Mouse (Mus musculus) cerebellum, adult 9-10 months (tissue): ENCODE data around the gene Klhdc4.

Source experiments
- DNase-seq: peaks from one replicate; pipeline ENCODE4 v3.0.0; 2022

The Klhdc4 gene

DNA sequence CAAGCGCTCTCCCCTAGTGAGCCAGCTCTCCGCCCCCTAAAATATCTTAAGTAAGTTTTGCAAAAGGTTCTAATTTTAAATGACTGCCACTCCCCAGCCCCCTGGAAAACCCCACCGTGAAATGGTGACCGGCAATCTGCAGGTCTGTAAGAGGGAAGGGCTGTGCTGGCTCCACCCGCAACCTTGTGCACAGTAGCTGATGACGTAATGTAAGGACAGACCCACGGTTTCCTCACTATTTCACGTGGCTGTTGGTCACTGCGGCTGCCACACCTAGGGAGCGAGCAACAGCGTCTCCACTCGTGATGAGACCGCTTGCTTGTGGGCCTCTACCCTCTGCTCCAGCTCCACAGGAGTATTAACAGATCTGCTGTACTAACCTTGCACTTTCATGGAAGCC lies 23.2 kb downstream of the Klhdc4 start:
- no peak for DNase-seq

GRCm38 (mm10) chr8:121804829-121805228 lies 24.5 kb downstream of the Klhdc4 start:
- DNase-seq: no peak

DNA sequence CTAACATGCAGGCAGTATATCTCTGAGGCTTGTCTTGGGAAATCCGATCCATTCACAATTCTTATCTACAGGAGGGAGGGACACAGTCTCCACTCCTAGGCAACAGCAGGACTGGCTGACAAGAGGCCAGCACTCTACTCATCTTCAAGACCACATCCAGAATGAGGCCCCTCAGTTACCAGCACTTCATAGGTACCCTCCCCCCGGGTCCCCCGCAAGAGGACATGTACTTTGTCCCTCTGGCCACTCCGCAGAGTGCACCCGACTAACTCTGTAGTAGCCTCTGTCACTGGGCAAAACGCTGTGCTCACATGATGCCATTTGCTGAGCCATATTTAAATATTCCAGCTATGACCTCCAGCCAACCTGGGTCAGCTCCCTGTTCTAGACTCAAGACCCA lies 31.0 kb downstream of the Klhdc4 start:
- DNase-seq: no peak

DNA sequence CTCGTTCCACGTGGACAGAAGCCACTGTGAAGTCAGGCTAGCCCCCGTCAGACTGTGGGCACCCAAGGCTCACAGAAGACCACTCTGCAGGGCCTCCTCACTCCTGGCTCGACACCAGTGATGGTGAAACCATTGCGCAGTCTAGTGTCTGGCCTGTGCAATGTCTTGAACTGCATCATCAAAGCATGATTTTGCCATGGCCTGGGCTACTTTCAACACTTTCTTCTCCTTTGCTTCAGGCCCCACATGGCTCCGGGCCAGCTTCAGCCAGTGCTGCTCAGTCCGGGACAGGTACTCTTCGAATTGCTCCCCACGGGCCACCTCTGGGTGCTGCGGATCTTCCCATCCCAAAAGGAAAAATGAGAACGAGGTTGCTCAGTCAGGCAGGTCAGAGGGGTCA lies 33.0 kb downstream of the Klhdc4 start:
- no peak for DNase-seq

DNA sequence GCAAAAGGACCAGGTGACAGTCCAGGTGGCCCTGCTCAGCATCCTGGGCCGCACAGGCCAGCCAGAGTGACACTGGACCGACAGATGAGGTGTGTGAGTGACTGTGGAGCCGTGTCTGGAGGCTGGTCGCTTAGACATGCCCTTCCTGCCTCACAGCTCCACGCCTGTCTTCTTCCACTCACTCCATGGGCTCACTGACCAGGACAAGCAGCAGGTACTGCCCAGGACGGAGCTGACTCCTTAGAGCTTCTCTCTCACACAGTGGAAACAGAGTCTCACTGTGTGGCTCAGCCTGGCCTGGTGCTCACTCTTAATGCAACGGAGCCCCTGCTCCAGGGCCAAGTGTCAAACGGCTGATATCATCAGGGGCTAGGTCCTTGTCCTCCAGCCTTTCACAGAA lies 33.9 kb downstream of the Klhdc4 start:
- DNase-seq: no peak

DNA sequence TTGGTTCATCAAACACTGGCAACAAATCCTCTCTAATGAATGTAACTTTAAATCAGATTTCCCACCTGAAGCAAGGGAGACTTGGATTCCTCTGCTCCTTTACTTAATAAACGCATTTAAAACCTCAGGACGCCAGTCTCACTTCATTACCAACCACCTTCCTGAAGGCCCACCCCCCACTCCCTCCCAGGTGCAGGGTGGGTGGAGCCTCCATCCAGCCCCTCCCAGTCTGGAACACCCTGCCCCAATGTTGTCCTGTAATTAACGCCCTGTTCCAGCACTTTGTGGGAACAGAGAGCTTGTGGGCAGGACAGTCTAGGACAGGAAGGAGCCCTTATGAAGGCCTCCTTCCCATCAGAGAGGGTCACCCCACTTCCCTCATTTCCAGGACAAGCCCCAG lies 35.2 kb downstream of the Klhdc4 start:
- DNase-seq: no peak

DNA sequence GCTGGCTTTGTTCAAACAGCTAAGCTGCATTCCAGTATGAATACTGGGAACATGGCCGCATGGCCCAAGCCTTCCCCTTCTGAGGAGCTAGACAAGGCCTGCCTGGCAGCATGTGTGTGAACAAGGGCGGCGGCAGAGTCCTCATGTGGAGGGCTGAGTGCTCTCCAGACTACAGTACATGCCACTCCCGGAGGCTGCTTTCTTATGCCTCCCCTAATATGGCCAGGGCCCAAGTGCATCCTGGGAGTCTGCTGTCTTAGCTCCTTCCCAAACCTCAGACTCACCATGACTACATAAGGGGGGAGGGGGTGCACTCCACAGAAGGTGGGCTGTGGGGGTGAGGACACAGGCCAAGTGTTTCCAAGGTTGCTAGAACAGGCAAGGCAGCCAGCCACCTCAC lies 36.7 kb downstream of the Klhdc4 start:
- DNase-seq: no peak

GRCm38 (mm10) chr8:121792159-121792558 lies 37.2 kb downstream of the Klhdc4 start:
- no peak for DNase-seq

- no peak for DNase-seq
These were observed 40.6 kb downstream of the Klhdc4 start for GRCm38 (mm10) chr8:121788786-121789185.

- DNase-seq: no peak
These were observed 42.8 kb downstream of the Klhdc4 start for GRCm38 (mm10) chr8:121786542-121786941.

DNA sequence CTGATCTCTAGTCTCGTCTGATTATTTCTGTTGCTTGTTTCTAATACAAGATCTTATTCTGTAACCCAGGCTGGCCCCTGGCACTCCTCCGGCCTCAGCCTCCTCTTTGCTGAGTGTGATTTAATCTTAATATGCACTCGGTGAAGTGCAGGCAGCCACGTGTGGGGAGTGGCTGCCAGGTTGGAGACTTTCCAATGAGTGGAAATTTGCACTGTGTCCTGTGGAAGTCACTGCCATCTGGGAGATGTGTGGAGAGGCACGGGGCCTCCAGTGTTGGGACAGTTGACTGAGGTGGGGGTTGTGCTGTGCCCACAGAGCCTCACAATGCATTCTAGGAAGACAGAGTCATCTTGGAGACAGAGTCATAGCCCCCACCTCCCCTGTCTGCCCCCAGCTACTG lies 46.9 kb downstream of the Klhdc4 start:
- DNase-seq: no peak

GRCm38 (mm10) chr8:121773876-121774275 lies 55.5 kb downstream of the Klhdc4 start:
- DNase-seq: no peak

DNA sequence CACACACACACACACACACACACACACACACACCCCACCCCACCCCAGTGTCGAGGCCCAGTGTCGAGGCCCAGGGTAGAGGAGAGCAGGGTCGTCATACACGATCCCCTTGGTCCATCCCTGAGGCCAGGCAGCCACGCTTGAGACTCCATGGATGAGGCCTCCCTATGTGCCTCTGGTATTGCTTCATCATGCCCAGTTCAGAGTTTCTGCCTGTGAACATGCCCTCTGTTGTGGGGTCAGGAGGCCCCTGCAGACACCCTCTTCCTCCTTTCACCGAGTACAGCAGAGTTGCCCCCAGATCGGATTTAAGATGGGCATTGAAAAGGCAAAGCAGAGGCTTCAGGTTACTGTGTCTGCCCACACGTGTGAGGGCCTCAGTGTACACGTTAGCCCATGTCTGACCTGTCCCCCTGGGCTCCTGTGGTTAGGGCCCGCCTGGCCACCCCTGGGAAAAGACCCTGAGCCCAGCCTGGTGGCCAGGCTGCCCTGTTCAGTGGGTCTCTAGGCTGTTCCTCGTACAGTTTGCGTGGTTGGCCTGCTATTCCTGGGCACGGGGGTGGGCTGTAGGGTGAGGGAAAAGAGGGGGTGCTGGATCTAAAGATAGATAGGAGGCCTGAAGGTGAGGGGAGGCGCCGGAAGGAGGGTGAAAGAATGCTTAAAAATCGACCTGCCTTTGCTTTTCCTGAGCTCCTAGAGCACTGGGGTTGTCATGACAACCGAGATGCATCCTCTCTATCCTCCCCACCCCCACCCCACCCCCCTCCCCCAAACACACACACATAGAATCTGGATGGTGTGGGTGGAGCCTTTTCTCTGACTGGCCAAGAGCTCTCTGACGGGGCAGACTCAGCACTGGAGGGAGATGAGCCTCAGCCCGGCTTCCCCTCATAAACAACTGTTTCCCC lies 58.3 kb downstream of the Klhdc4 start:
- DNase-seq: no peak

DNA sequence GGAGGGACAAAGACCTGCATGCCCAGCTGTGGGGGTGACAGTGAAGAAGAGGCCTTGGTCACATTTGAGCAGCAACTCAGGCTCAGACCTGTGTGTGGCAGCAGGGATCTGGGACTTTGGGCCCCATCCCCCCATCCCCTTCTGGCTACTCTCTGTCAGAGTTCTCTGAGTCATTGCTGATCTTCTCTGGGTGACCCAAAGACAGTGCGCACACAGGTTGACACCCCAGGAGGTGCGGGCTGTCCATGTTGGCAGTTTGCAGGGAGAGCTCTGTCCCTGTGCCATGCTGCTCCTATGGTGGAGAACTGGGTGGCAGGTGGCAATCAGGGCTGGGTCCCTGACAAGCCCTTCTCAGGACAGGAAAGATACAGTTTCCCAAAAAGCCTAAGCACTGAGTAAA lies 59.7 kb downstream of the Klhdc4 start:
- DNase-seq: peak; percentile 79

- DNase-seq: no peak
These were observed 60.3 kb downstream of the Klhdc4 start for GRCm38 (mm10) chr8:121769095-121769494.

- DNase-seq: no peak
These were observed 63.7 kb downstream of the Klhdc4 start for GRCm38 (mm10) chr8:121765594-121766138.

GRCm38 (mm10) chr8:121763700-121764013 lies 65.7 kb downstream of the Klhdc4 start:
- no peak for DNase-seq

DNA sequence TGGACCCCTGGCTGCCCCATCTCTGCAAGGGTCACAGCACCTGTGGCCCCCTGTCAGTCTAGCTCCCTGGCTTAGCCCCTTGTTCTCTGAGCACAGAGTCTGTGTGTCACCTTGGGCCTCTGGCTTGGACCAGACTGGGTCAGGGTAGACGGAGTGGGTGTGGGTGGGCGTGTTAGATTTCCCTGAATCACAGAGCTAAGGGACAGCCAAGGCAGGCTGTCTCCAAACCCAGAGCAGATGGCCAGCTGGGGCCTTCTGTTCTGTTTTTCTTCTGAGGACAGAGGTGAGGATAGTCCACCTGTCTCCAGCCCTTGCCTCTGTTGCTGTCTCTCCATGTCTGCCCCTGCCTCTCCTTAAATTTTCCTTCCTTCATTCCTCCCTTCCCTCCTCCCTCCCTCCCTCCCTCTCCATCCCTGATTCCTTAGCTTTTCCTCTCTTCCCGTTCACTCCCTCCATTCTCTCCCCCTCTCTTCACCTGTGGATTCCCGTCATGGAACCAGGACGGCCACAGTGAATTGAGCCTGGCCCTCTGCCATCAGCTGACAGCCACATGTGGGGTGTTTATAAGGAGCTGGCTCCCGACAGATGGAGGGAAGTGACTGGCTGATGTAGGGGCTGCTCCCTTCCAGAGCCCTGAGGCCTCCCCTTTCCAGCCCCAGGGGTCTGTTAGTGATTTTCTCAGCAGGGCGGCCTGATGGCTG lies 66.2 kb downstream of the Klhdc4 start:
- DNase-seq: no peak

- DNase-seq: no peak
These were observed 67.9 kb downstream of the Klhdc4 start for GRCm38 (mm10) chr8:121761480-121761879.

- DNase-seq: peak; percentile 63
These were observed 68.9 kb downstream of the Klhdc4 start for GRCm38 (mm10) chr8:121760484-121760883.

DNA sequence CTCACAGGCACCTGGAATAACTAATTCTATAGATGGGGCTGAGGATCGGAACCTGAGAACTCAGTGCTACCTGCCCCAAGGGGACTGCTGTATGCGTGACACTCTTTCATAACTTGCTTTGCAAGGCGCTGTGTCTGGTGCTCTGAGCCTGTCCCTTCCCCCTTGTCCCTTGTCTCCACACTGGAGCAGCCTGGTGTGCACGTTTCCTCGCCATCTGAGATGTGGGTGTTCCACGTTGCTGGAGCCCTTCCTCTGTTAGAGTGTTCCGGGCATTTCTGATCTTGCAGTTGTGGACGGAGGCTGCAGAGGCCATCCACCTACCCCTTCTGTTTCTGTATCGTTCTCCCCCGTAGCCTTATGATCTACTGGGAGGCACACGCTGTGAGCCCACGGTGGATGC lies 70.9 kb downstream of the Klhdc4 start:
- DNase-seq: no peak

- peak; percentile 74 for DNase-seq
These were observed 78.0 kb downstream of the Klhdc4 start for GRCm38 (mm10) chr8:121751407-121751806.

GRCm38 (mm10) chr8:121750512-121750911 lies 78.9 kb downstream of the Klhdc4 start:
- DNase-seq: peak; percentile 76

DNA sequence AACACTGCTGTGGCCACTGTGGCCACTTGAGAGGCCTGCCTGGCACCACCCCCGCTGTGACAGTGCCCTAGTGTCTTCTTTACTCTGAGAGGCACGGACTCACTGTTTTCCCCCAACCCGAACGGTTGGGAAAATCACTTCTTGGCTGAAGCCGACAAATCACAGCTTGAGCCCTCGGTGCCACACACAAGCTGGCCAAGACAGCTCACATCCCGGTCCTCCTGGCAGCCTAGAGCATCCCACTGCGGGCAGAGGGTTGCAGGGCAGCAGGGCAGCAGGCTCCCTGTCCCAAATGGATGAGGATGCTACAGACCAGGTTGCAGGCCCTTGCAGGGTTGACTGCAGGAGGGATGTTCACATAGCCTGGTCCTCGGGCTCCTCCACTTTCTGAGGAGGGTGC lies 79.9 kb downstream of the Klhdc4 start:
- DNase-seq: peak; percentile 92
